Mouse (Mus musculus) heart, postnatal 0 days (tissue): ENCODE measurements around the gene Chad. TPM values are rescaled to one million over a fixed set of nuclear protein-coding genes. Genes with fewer than 3 reads are reported as not detected.
A peak's percentile ranks its signal among the peaks of the same experiment; 100 is the strongest.

ENCODE experiments used
- ATAC-seq: fragments of 200-750 bp; cut with Nextera tagmentation; 2 replicates; pipeline ENCODE4 v1.8.0; 2017; ENCODE audit warnings: low read depth, moderate number of reproducible peaks, moderate library complexity; ENCODE audit not compliant: insufficient read depth
- DNase-seq: peaks from one replicate; pipeline ENCODE4 v3.0.0-alpha.2; 2016; ENCODE audit warnings: low spot score
- H3K27ac ChIP-seq: fragments of 300-500 bp; sonication (generic); 2 replicates; pipeline ENCODE4 v1.5.1; 2014; ENCODE audit warnings: low read depth, mild to moderate bottlenecking
- H3K27me3 ChIP-seq: fragments of 300-500 bp; sonication (generic); 2 replicates; pipeline ENCODE4 v1.6.1; 2014; ENCODE audit warnings: low read length, mixed read lengths; ENCODE audit not compliant: control insufficient read depth, insufficient read depth
- H3K36me3 ChIP-seq: fragments of 300-500 bp; sonication (generic); replicated peaks from 2 replicates; pipeline ENCODE4 v1.6.1; 2014; ENCODE audit warnings: low read length, mixed read lengths; ENCODE audit not compliant: control insufficient read depth, insufficient read depth
- H3K4me1 ChIP-seq: fragments of 300-500 bp; sonication (generic); 2 replicates; pipeline ENCODE4 v1.6.1; 2014; ENCODE audit warnings: antibody characterized with exemption; ENCODE audit not compliant: control insufficient read depth, insufficient read depth
- H3K4me2 ChIP-seq: fragments of 300-500 bp; sonication (generic); 2 replicates; pipeline ENCODE4 v1.6.1; 2014; ENCODE audit warnings: low read depth, mild to moderate bottlenecking, low read length, moderate library complexity
- H3K4me3 ChIP-seq: fragments of 300-500 bp; sonication (generic); 2 replicates; pipeline ENCODE4 v1.5.1; 2014; ENCODE audit warnings: low read depth, low read length
- H3K9ac ChIP-seq: fragments of 300-500 bp; sonication (generic); replicated peaks from 2 replicates; pipeline ENCODE4 v1.6.1; 2014; ENCODE audit warnings: low read depth, low read length, mixed read lengths
- H3K9me3 ChIP-seq: fragments of 300-500 bp; sonication (generic); replicated peaks from 2 replicates; pipeline ENCODE4 v1.6.1; 2016; ENCODE audit warnings: low read length; ENCODE audit not compliant: control insufficient read depth
- CTCF ChIP-seq: IDR thresholded peaks from 2 replicates; pipeline ENCODE4 v1.5.1; 2016; ENCODE audit warnings: antibody characterized with exemption, control low read depth, low read depth
- EP300 ChIP-seq: IDR thresholded peaks from 2 replicates; pipeline ENCODE4 v1.6.1; 2016; ENCODE audit warnings: antibody characterized with exemption, low read depth
- WGBS: fragments of 180-500 bp; shearing (Covaris S2); extraction: QIAGEN DNeasy Blood & Tissue Kit; methylation state at CpG from one replicate; pipeline ENCODE4 v1.1.7; 2014; 5-methylcytosine and 5-hydroxymethylcytosine counted together
- polyA plus RNA-seq: library from polyadenylated mRNA; unstranded; fragments of >200 nt; fragmentation: Nextera tagmentation; extraction: Ambion mirVana; gene quantifications from 2 replicates; pipeline ENCODE4 v1.2.1, GENCODE M21; 2015
- total RNA-seq: library from RNA; depleted of rRNA; stranded (reverse); fragments of >200 nt; gene quantifications from 2 replicates; pipeline ENCODE4 v1.2.3, GENCODE M21; 2014; ENCODE audit warnings: low replicate concordance

Chad gene
- total and polyA plus RNA-seq, 2 experiments from 2014 or later = 0.36 TPM; not detected in 1

- Histone ChIP-seq H3K4me1 (peaks cover 13% of the 10 kb centered on the region), H3K4me3 (no peak overlapping the region), H3K27me3 (0 out of 2 replicates have a peak, but pooled peaks cover 13% of the 10 kb centered on the region), H3K4me2 (no peak overlapping the region), H3K9ac (no peak overlapping the region), H3K9me3 (no peaks in the 10 kb centered on the region), H3K27ac (no peak overlapping the region), H3K36me3 (no peaks in the 10 kb centered on the region)
- no peak for ATAC-seq
- WGBS = 81% methylated on average over 7 of the region's 7 CpGs
- no peak for DNase-seq
- TF ChIP-seq CTCF = no peak
- TF ChIP-seq EP300 = no peak
Observed at GRCm38 (mm10) chr11:94567326-94567725, 2.5 kb downstream of the Chad start.

- Histone ChIP-seq H3K9me3 (no peaks in the 10 kb centered on the region), H3K4me2 (no peak overlapping the region), H3K4me1 (no peaks in the 10 kb centered on the region), H3K9ac (no peak overlapping the region), H3K27ac (peak overlapping the region; percentile 75), H3K36me3 (no peaks in the 10 kb centered on the region), H3K27me3 (0 out of 2 replicates have a peak, but pooled peaks cover 3% of the 10 kb centered on the region), H3K4me3 (no peak overlapping the region)
- DNase-seq (no peak), ATAC-seq (peak; percentile 72; the same call in 1 of the 2 replicates)
- TF ChIP-seq CTCF (no peak), EP300 (peak; percentile 62; the same call in 1 of the 2 replicates)
- 57% methylated on average over 9 of the region's 9 CpGs for WGBS
Observed at GRCm38 (mm10) chr11:94570612-94571011, 5.8 kb downstream of the Chad start.

- no peaks in the 10 kb centered on the region; the same call in 1 of the 2 replicates for H3K36me3 ChIP-seq
- H3K4me3 ChIP-seq = no peak overlapping the region
- 92% methylated on average over 1 of the region's 1 CpGs for WGBS
- no peak overlapping the region for H3K4me2 ChIP-seq
- no peaks in the 10 kb centered on the region for H3K9me3 ChIP-seq
- no peaks in the 10 kb centered on the region for H3K27me3 ChIP-seq
- no peak for ATAC-seq
- TF ChIP-seq CTCF (no peak), EP300 (no peak)
- no peak overlapping the region for H3K9ac ChIP-seq
- H3K27ac ChIP-seq = no peak overlapping the region
- no peak for DNase-seq
- H3K4me1 ChIP-seq = no peaks in the 10 kb centered on the region
Observed at GRCm38 (mm10) chr11:94571850-94572249, 7.0 kb downstream of the Chad start.

- Histone ChIP-seq H3K9me3 (no peaks in the 10 kb centered on the region), H3K4me1 (no peaks in the 10 kb centered on the region), H3K4me3 (no peak overlapping the region), H3K4me2 (no peak overlapping the region), H3K27ac (no peak overlapping the region), H3K9ac (no peak overlapping the region), H3K27me3 (no peaks in the 10 kb centered on the region), H3K36me3 (no peaks in the 10 kb centered on the region; the same call in 1 of the 2 replicates)
- TF ChIP-seq EP300 = no peak
- TF ChIP-seq CTCF = no peak
- no peak for ATAC-seq
- 35% methylated on average over 5 of the region's 7 CpGs for WGBS
- DNase-seq = no peak
Observed at GRCm38 (mm10) chr11:94574560-94574959, 9.7 kb downstream of the Chad start.

GRCm38 (mm10) chr11:94575036-94575435, 10.2 kb downstream of the Chad start:
- no peaks in the 10 kb centered on the region for H3K27me3 ChIP-seq
- WGBS = 65% methylated on average over 2 of the region's 2 CpGs
- H3K4me3 ChIP-seq = no peak overlapping the region
- DNase-seq = no peak
- H3K9me3 ChIP-seq = no peaks in the 10 kb centered on the region
- H3K27ac ChIP-seq = no peak overlapping the region
- H3K4me1 ChIP-seq = no peaks in the 10 kb centered on the region
- H3K9ac ChIP-seq = no peak overlapping the region
- ATAC-seq = no peak
- no peak for TF ChIP-seq CTCF
- no peak for TF ChIP-seq EP300
- no peak overlapping the region for H3K4me2 ChIP-seq
- H3K36me3 ChIP-seq = no peaks in the 10 kb centered on the region; the same call in 1 of the 2 replicates

- H3K36me3 ChIP-seq = no peaks in the 10 kb centered on the region; the same call in 1 of the 2 replicates
Observed at GRCm38 (mm10) chr11:94576361-94576760, 11.5 kb downstream of the Chad start.

More at GRCm38 (mm10) chr11:94576361-94576760, 11.5 kb downstream of the Chad start:
- Histone ChIP-seq H3K4me3 (no peak overlapping the region), H3K27me3 (no peaks in the 10 kb centered on the region), H3K4me2 (no peak overlapping the region), H3K4me1 (no peaks in the 10 kb centered on the region), H3K9me3 (no peaks in the 10 kb centered on the region), H3K27ac (no peak overlapping the region), H3K9ac (no peak overlapping the region)
- DNase-seq (no peak), ATAC-seq (no peak)
- no peak for TF ChIP-seq CTCF
- no peak for TF ChIP-seq EP300
- 89% methylated on average over 9 of the region's 9 CpGs for whole genome bisulfite sequencing
